Comparison of ENCODE assay signal across 14 mouse cellular contexts in genomic region chr11:21182709-21183108, GRCm38 (mm10).
"Had no signal": no experiment of that assay in that cellular context is flagged by ENCODE, and none has a peak within 500 bp of the region (broad histone marks: within the 10 kb centered on the region; RNA-seq: fewer than 3 reads in every experiment).

No protein-coding gene starts in this region.

- DNase-seq: kidney, adult 2 months; kidney, postnatal 14 days; right cerebral cortex, postnatal 4 days; spleen, adult 18-20 months; thymus, adult 18-20 months; thymus, postnatal 14 days had no signal

- H3K36me3 ChIP-seq: kidney, embryonic 15.5 days; limb, embryonic 15.5 days; liver, embryonic 15.5 days; lung, embryonic 15.5 days; midbrain, embryonic 15.5 days; neural tube, embryonic 15.5 days had no signal

- H3K4me3 ChIP-seq: kidney, embryonic 15.5 days; left cerebral cortex, adult 2 months; limb, embryonic 15.5 days; liver, embryonic 15.5 days; lung, embryonic 15.5 days; midbrain, embryonic 15.5 days; neural tube, embryonic 15.5 days had no signal

- H3K27ac ChIP-seq: kidney, embryonic 15.5 days; left cerebral cortex, adult 2 months; limb, embryonic 15.5 days; liver, embryonic 15.5 days; lung, embryonic 15.5 days; midbrain, embryonic 15.5 days; neural tube, embryonic 15.5 days had no signal

- H3K9me3 ChIP-seq: kidney, embryonic 15.5 days; limb, embryonic 15.5 days; liver, embryonic 15.5 days; lung, embryonic 15.5 days; midbrain, embryonic 15.5 days; neural tube, embryonic 15.5 days had no signal

- H3K9ac ChIP-seq: kidney, embryonic 15.5 days; limb, embryonic 15.5 days; liver, embryonic 15.5 days; lung, embryonic 15.5 days; midbrain, embryonic 15.5 days; neural tube, embryonic 15.5 days had no signal

- H3K4me1 ChIP-seq: kidney, embryonic 15.5 days; limb, embryonic 15.5 days; midbrain, embryonic 15.5 days; neural tube, embryonic 15.5 days had no signal

- H3K4me2 ChIP-seq: kidney, embryonic 15.5 days; limb, embryonic 15.5 days; liver, embryonic 15.5 days; lung, embryonic 15.5 days; midbrain, embryonic 11.5 days; midbrain, embryonic 15.5 days; neural tube, embryonic 15.5 days had no signal

- H3K27me3 ChIP-seq: kidney, embryonic 15.5 days; limb, embryonic 15.5 days; liver, embryonic 15.5 days; lung, embryonic 15.5 days; midbrain, embryonic 15.5 days; neural tube, embryonic 15.5 days had no signal

- ATAC-seq: midbrain, embryonic 15.5 days had no signal
